Mouse (Mus musculus) kidney, adult 2 months (tissue): ENCODE measurements around the gene Ccs.

Experiments
- CTCF ChIP-seq: fragments of 200-500 bp; conservative IDR thresholded peaks from 2 replicates; pipeline ENCODE4 v1.5.1; 2011; ENCODE audit warnings: low read depth, mild to moderate bottlenecking, control low read depth, low read length, moderate library complexity, mixed read lengths; ENCODE audit not compliant: insufficient read depth, insufficient read length
- POLR2A ChIP-seq: fragments of 200-500 bp; IDR thresholded peaks from one replicate; pipeline ENCODE4 v1.6.1; 2011; ENCODE audit warnings: low read depth, low read length, control low read depth

DNA sequence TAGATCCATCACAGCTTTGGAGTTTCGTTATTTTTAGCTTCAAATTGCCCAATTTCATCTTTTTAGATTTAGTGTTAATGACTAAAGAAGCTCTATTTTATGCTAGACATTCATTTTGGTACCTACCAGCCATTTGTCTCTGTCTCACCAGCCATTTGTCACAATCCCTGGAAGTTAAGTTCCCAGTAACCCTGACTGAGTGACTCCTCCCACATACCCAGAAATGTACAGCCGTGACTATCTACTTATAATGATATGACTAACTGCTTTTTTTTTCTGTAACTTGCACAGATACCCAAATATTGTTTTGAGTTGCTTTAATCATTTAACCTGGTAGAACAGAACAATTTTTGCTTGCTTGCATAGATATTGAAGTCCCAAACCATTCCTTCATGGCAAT lies 6.7 kb upstream of the Ccs start:
- TF ChIP-seq CTCF (no peak), POLR2A (no peak)
